Mouse (Mus musculus) heart, adult 2 months (tissue): ENCODE data around the gene Ppp1r37. TPM values are rescaled to one million over a fixed set of nuclear protein-coding genes. Genes with fewer than 3 reads are reported as not detected.

Experiments
- DNase-seq, 2 experiments: peaks; one replicate each; pipeline ENCODE4 v3.0.0; 2021
- H3K27ac ChIP-seq: fragments of 200-600 bp; 2 replicates; pipeline ENCODE4 v1.8.1; 2022
- H3K27me3 ChIP-seq: fragments of 200-500 bp; 2 replicates; pipeline ENCODE4 v1.6.1; 2012; ENCODE audit warnings: mild to moderate bottlenecking, low read length, inconsistent platforms, mixed read lengths; ENCODE audit not compliant: control insufficient read depth, insufficient read depth
- H3K36me3 ChIP-seq: fragments of 200-500 bp; 2 replicates; pipeline ENCODE4 v1.6.1; 2012; ENCODE audit warnings: low read length, inconsistent platforms; ENCODE audit not compliant: control insufficient read depth, insufficient read depth
- H3K4me1 ChIP-seq: fragments of 200-500 bp; 2 replicates; pipeline ENCODE4 v1.6.1; 2011; ENCODE audit warnings: low read length; ENCODE audit not compliant: control insufficient read depth, insufficient read depth
- H3K4me3 ChIP-seq: fragments of 200-600 bp; 2 replicates; pipeline ENCODE4 v1.8.1; 2022
- H3K79me2 ChIP-seq: fragments of 200-500 bp; replicated peaks from 2 replicates; pipeline ENCODE4 v1.6.1; 2012; ENCODE audit warnings: mild to moderate bottlenecking, inconsistent platforms, low read length, moderate library complexity, mixed read lengths; ENCODE audit not compliant: control insufficient read depth, insufficient read depth
- H3K9ac ChIP-seq: fragments of 200-500 bp; 2 replicates; pipeline ENCODE4 v1.6.1; 2012; ENCODE audit warnings: low read depth, mild to moderate bottlenecking, control low read depth, inconsistent platforms, low read length, mixed read lengths
- CTCF ChIP-seq: fragments of 200-600 bp; IDR thresholded peaks from 2 replicates; pipeline ENCODE4 v1.8.1; 2022; ENCODE audit warnings: antibody characterized with exemption, mild to moderate bottlenecking, moderate library complexity
- EP300 ChIP-seq: fragments of 200-500 bp; IDR thresholded peaks from 2 replicates; pipeline ENCODE4 v1.6.1; 2011; ENCODE audit warnings: low read depth, low read length, control low read depth; ENCODE audit not compliant: insufficient read depth
- POLR2A ChIP-seq: fragments of 200-500 bp; IDR thresholded peaks from 2 replicates; pipeline ENCODE4 v1.6.1; 2011; ENCODE audit warnings: mild to moderate bottlenecking, low read depth, low read length, control low read depth; ENCODE audit not compliant: insufficient read depth
- WGBS: fragments of 180-500 bp; shearing (Covaris S2); methylation state at CpG from one replicate; pipeline ENCODE4 v1.1.7; 2018; 5-methylcytosine and 5-hydroxymethylcytosine counted together
- intact Hi-C: fragments of 180-260 bp; cut with DNase I; formaldehyde crosslinking; loops from one replicate; pipeline ENCODE4 v1.15.1; 2025
- polyA plus RNA-seq: library from polyadenylated mRNA; depleted of rRNA; stranded (reverse); fragments of >200 nt; gene quantifications from 2 replicates; pipeline ENCODE4 v1.2.3, GENCODE M21; 2012; rRNA removed
- total RNA-seq, 2 experiments: library from RNA; stranded (reverse); gene quantifications; 2 replicates each; pipeline ENCODE4 v1.2.3; 2021

Gene Ppp1r37
- total and polyA plus RNA-seq, 3 experiments: 58.0 to 69.5 (median 66.4) TPM

DNA sequence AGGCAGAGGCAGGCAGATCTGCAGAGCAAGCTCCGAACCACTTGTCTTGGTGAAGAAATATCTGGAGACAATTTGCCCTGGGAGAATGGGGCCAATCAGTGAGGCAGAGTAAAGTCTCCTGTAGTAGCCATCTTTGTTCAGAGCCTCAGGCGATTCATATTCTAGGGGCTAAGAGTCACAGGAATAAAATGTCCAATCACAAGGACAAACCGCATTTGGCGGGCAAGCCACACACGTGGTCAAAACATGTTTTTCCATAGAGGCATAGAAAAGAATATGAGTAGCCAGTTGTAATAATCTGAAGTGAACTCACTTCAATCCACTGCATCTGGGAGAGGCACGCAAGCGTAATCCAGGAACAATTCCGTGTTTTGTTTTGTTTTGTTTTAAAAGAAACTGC, 79.6 kb downstream of the Ppp1r37 start:
- no peak for TF ChIP-seq POLR2A
- TF ChIP-seq EP300: no peak
- TF ChIP-seq CTCF: no peak
- WGBS: 80% methylated on average over 8 of the region's 8 CpGs
- no peak for DNase-seq

More for the DNA sequence above, 79.6 kb downstream of the Ppp1r37 start:
- intact Hi-C loops: no loop called here
- Histone ChIP-seq H3K27ac (no peak overlapping the region), H3K4me3 (no peak overlapping the region), H3K9ac (no peak overlapping the region), H3K4me1 (no peaks in the 10 kb centered on the region), H3K36me3 (no peaks in the 10 kb centered on the region), H3K27me3 (no peaks in the 10 kb centered on the region; the same call in 1 of the 2 replicates), H3K79me2 (no peaks in the 10 kb centered on the region)

Other genes starting within 250 kb of the Ppp1r37 start
- gene Ercc1, start 218.3 kb downstream of the Ppp1r37 start, total RNA-seq: 10 to 100 TPM; 46.8 to 48.6 TPM
- 47.1 and 49.1 TPM in 2 replicates for gene Ercc1, start 218.3 kb downstream of the Ppp1r37 start, polyA plus RNA-seq
- gene Cd3eap, start 203.6 kb downstream of the Ppp1r37 start, total RNA-seq: 1 to 10 TPM; 9.3 to 9.7 TPM
- 4.4 and 4.7 TPM in 2 replicates for gene Cd3eap, start 203.6 kb downstream of the Ppp1r37 start, polyA plus RNA-seq
- gene Ppp1r13l, start 203.3 kb downstream of the Ppp1r37 start, total RNA-seq: 10 to 100 TPM; 43.9 to 45.1 TPM
- 23.5 and 30.1 TPM in 2 replicates for gene Ppp1r13l, start 203.3 kb downstream of the Ppp1r37 start, polyA plus RNA-seq
- gene Ercc2, start 181.1 kb downstream of the Ppp1r37 start, total RNA-seq: 10 to 100 TPM; 10.9 to 11.6 TPM
- 22.6 and 24.8 TPM in 2 replicates for gene Ercc2, start 181.1 kb downstream of the Ppp1r37 start, polyA plus RNA-seq
- gene Klc3, start 159.0 kb downstream of the Ppp1r37 start, total RNA-seq: under 1 TPM; 0.21 to 0.25 TPM
- 0.29 and 0.59 TPM in 2 replicates for gene Klc3, start 159.0 kb downstream of the Ppp1r37 start, polyA plus RNA-seq
- 1,000 to 10,000 TPM; 3,482 to 3,985 TPM for gene Ckm, start 158.3 kb downstream of the Ppp1r37 start, total RNA-seq
- gene Ckm, start 158.3 kb downstream of the Ppp1r37 start, polyA plus RNA-seq: 7,008 and 7,255 TPM in 2 replicates
- 10 to 100 TPM; 22.4 to 27.2 TPM for gene Mark4, start 104.3 kb downstream of the Ppp1r37 start, total RNA-seq
- gene Mark4, start 104.3 kb downstream of the Ppp1r37 start, polyA plus RNA-seq: 11.1 and 11.8 TPM in 2 replicates
- gene Exoc3l2, start 99.7 kb downstream of the Ppp1r37 start, total RNA-seq: 1 to 10 TPM in 1 of 2 experiments, under 1 TPM in 1; 0.80 to 1.2 TPM
- gene Exoc3l2, start 99.7 kb downstream of the Ppp1r37 start, polyA plus RNA-seq: 1.5 and 1.7 TPM in 2 replicates
- gene Bloc1s3, start 54.7 kb downstream of the Ppp1r37 start, total RNA-seq: 1 to 10 TPM; 2.2 to 2.5 TPM
- 3.9 and 5.4 TPM in 2 replicates for gene Bloc1s3, start 54.7 kb downstream of the Ppp1r37 start, polyA plus RNA-seq
- gene Trappc6a, start 54.7 kb downstream of the Ppp1r37 start, total RNA-seq: 10 to 100 TPM; 32.2 to 33.5 TPM
- gene Trappc6a, start 54.7 kb downstream of the Ppp1r37 start, polyA plus RNA-seq: 32.9 and 45.0 TPM in 2 replicates
- gene Nkpd1, start 45.2 kb downstream of the Ppp1r37 start, total RNA-seq: not detected
- gene Nkpd1, start 45.2 kb downstream of the Ppp1r37 start, polyA plus RNA-seq: 0.06 TPM in 1 of 2 replicates, not detected in the other
- gene Zfp296, start 14.2 kb upstream of the Ppp1r37 start, total RNA-seq: under 1 TPM; 0.42 to 0.43 TPM
- 0.82 and 1.0 TPM in 2 replicates for gene Zfp296, start 14.2 kb upstream of the Ppp1r37 start, polyA plus RNA-seq
- gene Gemin7, start 14.5 kb upstream of the Ppp1r37 start, total RNA-seq: 10 to 100 TPM; 48.5 to 48.6 TPM
- 75.2 and 87.3 TPM in 2 replicates for gene Gemin7, start 14.5 kb upstream of the Ppp1r37 start, polyA plus RNA-seq
- gene Clasrp, start 41.4 kb upstream of the Ppp1r37 start, total RNA-seq: 10 to 100 TPM; 13.9 to 14.0 TPM
- 26.1 and 32.0 TPM in 2 replicates for gene Clasrp, start 41.4 kb upstream of the Ppp1r37 start, polyA plus RNA-seq
- 1 to 10 TPM; 7.1 to 7.6 TPM for gene Relb, start 66.4 kb upstream of the Ppp1r37 start, total RNA-seq
- 9.5 and 12.1 TPM in 2 replicates for gene Relb, start 66.4 kb upstream of the Ppp1r37 start, polyA plus RNA-seq
- 10 to 100 TPM; 61.7 to 74.9 TPM for gene Clptm1, start 102.0 kb upstream of the Ppp1r37 start, total RNA-seq
- 70.1 and 123 TPM in 2 replicates for gene Clptm1, start 102.0 kb upstream of the Ppp1r37 start, polyA plus RNA-seq
- under 1 TPM in 1 of 2 experiments, not detected in 1; 0.47 TPM for gene Apoc2, start 114.9 kb upstream of the Ppp1r37 start, total RNA-seq
- not detected in 2 replicates for gene Apoc2, start 114.9 kb upstream of the Ppp1r37 start, polyA plus RNA-seq
- gene Gm44805, start 118.3 kb upstream of the Ppp1r37 start, total RNA-seq: not detected
- not detected in 2 replicates for gene Gm44805, start 118.3 kb upstream of the Ppp1r37 start, polyA plus RNA-seq
- not detected for gene Apoc4, start 118.4 kb upstream of the Ppp1r37 start, total RNA-seq
- 0.82 TPM in 1 of 2 replicates, not detected in the other for gene Apoc4, start 118.4 kb upstream of the Ppp1r37 start, polyA plus RNA-seq
- gene Apoc1, start 129.6 kb upstream of the Ppp1r37 start, total RNA-seq: 1 to 10 TPM; 2.7 to 4.2 TPM
- 3.1 and 7.2 TPM in 2 replicates for gene Apoc1, start 129.6 kb upstream of the Ppp1r37 start, polyA plus RNA-seq
- 100 to 1,000 TPM; 278 to 293 TPM for gene Apoe, start 136.1 kb upstream of the Ppp1r37 start, total RNA-seq
- 456 and 519 TPM in 2 replicates for gene Apoe, start 136.1 kb upstream of the Ppp1r37 start, polyA plus RNA-seq
- gene Tomm40, start 152.4 kb upstream of the Ppp1r37 start, total RNA-seq: 10 to 100 TPM; 92.7 to 98.2 TPM
- gene Tomm40, start 152.4 kb upstream of the Ppp1r37 start, polyA plus RNA-seq: 81.9 and 91.2 TPM in 2 replicates
- gene Nectin2, start 187.4 kb upstream of the Ppp1r37 start, total RNA-seq: 10 to 100 TPM; 30.2 to 41.4 TPM
- 29.4 and 30.7 TPM in 2 replicates for gene Nectin2, start 187.4 kb upstream of the Ppp1r37 start, polyA plus RNA-seq
- gene Bcam, start 207.9 kb upstream of the Ppp1r37 start, total RNA-seq: 100 to 1,000 TPM; 190 to 214 TPM
- 240 and 262 TPM in 2 replicates for gene Bcam, start 207.9 kb upstream of the Ppp1r37 start, polyA plus RNA-seq
- gene Cblc, start 233.7 kb upstream of the Ppp1r37 start, total RNA-seq: under 1 TPM; 0.63 to 0.77 TPM
- gene Cblc, start 233.7 kb upstream of the Ppp1r37 start, polyA plus RNA-seq: 0.41 and 1.2 TPM in 2 replicates